Mouse (Mus musculus) limb, embryonic 11.5 days (tissue): ENCODE measurements at regions not wholly inside any gene's neighbourhood (a gene's known extent, or its start where the extent isn't known, plus 50 kb on each side); places are given as distances from the start of the nearest gene placed in this dataset.

Source experiments
- ATAC-seq: fragments of 200-750 bp; cut with Nextera tagmentation; 2 replicates; pipeline ENCODE4 v1.8.0; 2017; ENCODE audit warnings: low read depth; ENCODE audit not compliant: insufficient number of reproducible peaks, low FRiP score, low TSS enrichment
- DNase-seq: peaks from one replicate; pipeline ENCODE4 v3.0.0-alpha.2; 2015; ENCODE audit warnings: low spot score
- H3K27ac ChIP-seq: fragments of 300-500 bp; sonication (generic); replicated peaks from 2 replicates; pipeline ENCODE4 v1.5.1; 2014; ENCODE audit warnings: low read depth, mild to moderate bottlenecking, low read length
- H3K27me3 ChIP-seq: fragments of 300-500 bp; sonication (generic); 2 replicates; pipeline ENCODE4 v1.6.1; 2014; ENCODE audit warnings: mild to moderate bottlenecking, low read length, mixed read lengths; ENCODE audit not compliant: control insufficient read depth, insufficient read depth
- H3K36me3 ChIP-seq: fragments of 300-500 bp; sonication (generic); 2 replicates; pipeline ENCODE4 v1.6.1; 2014; ENCODE audit warnings: mild to moderate bottlenecking, low read length, moderate library complexity, mixed read lengths; ENCODE audit not compliant: control insufficient read depth, insufficient read depth
- H3K4me1 ChIP-seq: fragments of 300-500 bp; sonication (generic); 2 replicates; pipeline ENCODE4 v1.6.1; 2014; ENCODE audit warnings: low read length, mixed read lengths; ENCODE audit not compliant: control insufficient read depth, insufficient read depth
- H3K4me2 ChIP-seq: fragments of 300-500 bp; sonication (generic); 2 replicates; pipeline ENCODE4 v1.6.1; 2014; ENCODE audit warnings: low read depth, mild to moderate bottlenecking, moderate library complexity; ENCODE audit not compliant: severe bottlenecking
- H3K4me3 ChIP-seq: fragments of 300-500 bp; sonication (generic); 2 replicates; pipeline ENCODE4 v1.5.1; 2014; ENCODE audit warnings: low read depth, low read length
- H3K9ac ChIP-seq: fragments of 300-500 bp; sonication (generic); 2 replicates; pipeline ENCODE4 v1.6.1; 2014; ENCODE audit warnings: mild to moderate bottlenecking, low read length
- H3K9me3 ChIP-seq: fragments of 300-500 bp; sonication (generic); 2 replicates; pipeline ENCODE4 v1.6.1; 2016; ENCODE audit warnings: low read length; ENCODE audit not compliant: control insufficient read depth
- WGBS: fragments of 180-500 bp; shearing (Covaris S2); extraction: QIAGEN DNeasy Blood & Tissue Kit; methylation state at CpG from one replicate; pipeline ENCODE4 v1.1.7; 2014; 5-methylcytosine and 5-hydroxymethylcytosine counted together

DNA sequence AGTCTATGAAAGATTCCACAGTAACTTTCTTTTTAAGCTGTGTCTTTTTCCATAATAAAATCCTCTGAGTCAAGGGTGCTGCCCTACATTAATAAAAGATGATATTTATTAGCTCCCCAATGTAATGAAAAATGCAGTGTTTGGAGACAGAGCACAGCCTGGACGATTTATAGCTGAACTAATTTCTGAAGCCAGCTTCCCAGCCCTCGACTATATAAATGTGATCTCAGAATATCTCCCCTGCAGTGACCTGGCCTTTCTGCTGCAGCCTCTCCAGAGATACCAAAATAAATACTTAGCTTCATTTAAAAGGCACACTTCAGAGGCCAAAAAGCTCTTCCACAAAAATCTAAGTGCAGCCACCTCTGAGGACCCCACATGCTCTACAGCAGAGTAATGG lies 534.7 kb downstream of the Zfp619 start:
- ATAC-seq: no peak
- 62% methylated on average over 2 of the region's 2 CpGs for WGBS

DNA sequence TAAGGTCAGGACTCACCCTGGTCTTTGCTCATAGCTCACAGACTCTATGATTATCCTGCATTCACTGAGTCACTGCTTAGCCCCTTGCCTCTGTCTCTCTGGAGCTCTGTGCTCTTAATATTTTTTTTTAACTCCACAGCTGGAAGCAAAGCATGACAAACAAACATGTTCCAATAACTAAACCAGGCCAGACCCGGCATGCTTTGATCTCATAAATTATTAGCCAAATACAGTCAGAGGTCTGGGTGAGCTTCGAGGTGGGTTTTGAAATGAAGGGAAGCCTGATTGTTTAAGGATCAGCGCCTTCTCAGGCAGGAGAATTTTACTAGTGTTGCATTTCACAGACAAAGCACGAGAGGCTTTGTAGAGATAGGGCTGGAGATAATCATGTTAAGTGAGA lies 541.3 kb downstream of the Zfp619 start:
- no peak for DNase-seq
- no peak overlapping the region for H3K9ac ChIP-seq
- ATAC-seq: no peak
- no peaks in the 10 kb centered on the region for H3K9me3 ChIP-seq
- no peak overlapping the region for H3K4me3 ChIP-seq
- H3K27ac ChIP-seq: no peak overlapping the region
- H3K4me2 ChIP-seq: no peak overlapping the region
- H3K4me1 ChIP-seq: no peaks in the 10 kb centered on the region
- 65% methylated on average over 4 of the region's 4 CpGs for WGBS
- no peaks in the 10 kb centered on the region for H3K27me3 ChIP-seq
- H3K36me3 ChIP-seq: no peaks in the 10 kb centered on the region

More for the DNA sequence above, 534.7 kb downstream of the Zfp619 start:
- no peak overlapping the region for H3K4me3 ChIP-seq
- no peak overlapping the region for H3K9ac ChIP-seq
- no peak for DNase-seq
- no peaks in the 10 kb centered on the region for H3K36me3 ChIP-seq
- no peak overlapping the region for H3K27ac ChIP-seq
- H3K9me3 ChIP-seq: no peaks in the 10 kb centered on the region
- H3K27me3 ChIP-seq: no peaks in the 10 kb centered on the region
- no peaks in the 10 kb centered on the region for H3K4me1 ChIP-seq
- H3K4me2 ChIP-seq: no peak overlapping the region

- no peaks in the 10 kb centered on the region for H3K27me3 ChIP-seq
- H3K9ac ChIP-seq: no peak overlapping the region
- DNase-seq: no peak
- no peak overlapping the region for H3K4me2 ChIP-seq
- WGBS: 56% methylated on average over 2 of the region's 2 CpGs
- no peak overlapping the region for H3K4me3 ChIP-seq
- no peaks in the 10 kb centered on the region for H3K9me3 ChIP-seq
- no peak for ATAC-seq
- no peaks in the 10 kb centered on the region for H3K36me3 ChIP-seq
- no peak overlapping the region for H3K27ac ChIP-seq
- H3K4me1 ChIP-seq: no peaks in the 10 kb centered on the region
Measured at GRCm38 (mm10) chr7:40064631-40065030, 547.1 kb downstream of the Zfp619 start.

- no peaks in the 10 kb centered on the region for H3K4me1 ChIP-seq
- no peaks in the 10 kb centered on the region for H3K9me3 ChIP-seq
- no peak overlapping the region for H3K4me2 ChIP-seq
- H3K27me3 ChIP-seq: no peaks in the 10 kb centered on the region
- ATAC-seq: no peak
- WGBS: 69% methylated on average over 6 of the region's 6 CpGs
- H3K36me3 ChIP-seq: no peaks in the 10 kb centered on the region
- no peak overlapping the region for H3K27ac ChIP-seq
- no peak for DNase-seq
- no peak overlapping the region for H3K4me3 ChIP-seq
- H3K9ac ChIP-seq: no peak overlapping the region
Measured at GRCm38 (mm10) chr7:40065526-40065925, 548.0 kb downstream of the Zfp619 start.

DNA sequence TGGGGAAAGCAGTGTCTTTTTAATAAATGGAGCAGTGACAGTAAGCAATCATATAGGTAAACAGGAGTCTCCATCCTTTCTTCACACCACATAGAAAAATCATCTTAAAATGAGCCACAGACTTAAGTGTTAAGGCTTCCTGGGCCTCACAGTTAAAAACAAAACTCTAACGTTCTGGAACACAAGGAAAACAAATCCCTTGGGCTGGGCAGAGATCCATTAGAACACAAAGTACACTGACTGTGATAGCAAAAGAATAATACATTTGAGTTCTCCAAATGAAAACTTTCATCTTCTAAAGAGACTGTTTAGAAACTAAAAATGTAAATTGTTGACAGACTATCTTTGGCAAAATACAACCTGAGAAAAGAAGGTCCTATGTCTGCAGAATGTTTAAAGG lies 549.8 kb downstream of the Zfp619 start:
- no peak overlapping the region for H3K4me3 ChIP-seq
- ATAC-seq (no peak), DNase-seq (no peak)
- H3K36me3 ChIP-seq: no peaks in the 10 kb centered on the region
- no peak overlapping the region for H3K4me2 ChIP-seq
- H3K27me3 ChIP-seq: no peaks in the 10 kb centered on the region
- 67% methylated on average over 1 of the region's 1 CpGs for WGBS
- H3K9me3 ChIP-seq: no peaks in the 10 kb centered on the region
- H3K9ac ChIP-seq: no peak overlapping the region
- H3K4me1 ChIP-seq: no peaks in the 10 kb centered on the region
- H3K27ac ChIP-seq: no peak overlapping the region

DNA sequence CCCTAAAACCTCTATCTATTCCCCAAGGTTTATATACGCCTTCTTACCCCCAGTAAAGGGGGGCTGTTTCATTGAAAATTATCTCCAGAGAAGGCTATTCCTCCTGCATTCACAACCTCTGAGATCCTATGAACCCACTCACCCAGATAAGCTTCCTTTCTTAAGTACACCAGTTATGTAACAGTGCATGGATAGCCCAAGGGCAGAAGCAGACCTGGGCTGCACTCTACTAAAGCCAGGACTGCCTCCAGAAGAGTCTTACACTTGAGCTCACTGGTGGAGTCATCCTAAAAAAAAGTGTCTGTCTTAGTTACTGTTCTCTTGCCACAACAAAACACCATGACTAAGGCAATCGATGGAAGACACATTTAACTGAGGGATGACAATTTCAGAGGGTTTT lies 553.7 kb downstream of the Zfp619 start:
- Histone ChIP-seq H3K4me1 (no peaks in the 10 kb centered on the region), H3K9me3 (no peaks in the 10 kb centered on the region), H3K4me3 (no peak overlapping the region), H3K4me2 (no peak overlapping the region), H3K27ac (no peak overlapping the region), H3K27me3 (no peaks in the 10 kb centered on the region), H3K36me3 (no peaks in the 10 kb centered on the region), H3K9ac (no peak overlapping the region)
- WGBS: 87% methylated on average over 2 of the region's 2 CpGs
- no peak for ATAC-seq
- DNase-seq: no peak

- Histone ChIP-seq H3K9me3 (no peaks in the 10 kb centered on the region), H3K36me3 (no peaks in the 10 kb centered on the region), H3K4me3 (no peak overlapping the region), H3K27me3 (no peaks in the 10 kb centered on the region), H3K4me1 (no peaks in the 10 kb centered on the region), H3K4me2 (no peak overlapping the region), H3K27ac (no peak overlapping the region), H3K9ac (no peak overlapping the region)
- DNase-seq (no peak), ATAC-seq (no peak)
- 81% methylated on average over 1 of the region's 1 CpGs for WGBS
Measured at GRCm38 (mm10) chr7:40072478-40072877, 554.9 kb downstream of the Zfp619 start.

- peak; percentile 30 for DNase-seq
- Histone ChIP-seq H3K36me3 (no peaks in the 10 kb centered on the region), H3K27ac (no peak overlapping the region), H3K4me2 (no peak overlapping the region), H3K9me3 (no peaks in the 10 kb centered on the region), H3K9ac (no peak overlapping the region), H3K4me1 (no peaks in the 10 kb centered on the region), H3K27me3 (no peaks in the 10 kb centered on the region), H3K4me3 (no peak overlapping the region)
- ATAC-seq: no peak
- 49% methylated on average over 2 of the region's 2 CpGs for WGBS
Measured at GRCm38 (mm10) chr7:40086236-40086635, 568.7 kb downstream of the Zfp619 start.

DNA sequence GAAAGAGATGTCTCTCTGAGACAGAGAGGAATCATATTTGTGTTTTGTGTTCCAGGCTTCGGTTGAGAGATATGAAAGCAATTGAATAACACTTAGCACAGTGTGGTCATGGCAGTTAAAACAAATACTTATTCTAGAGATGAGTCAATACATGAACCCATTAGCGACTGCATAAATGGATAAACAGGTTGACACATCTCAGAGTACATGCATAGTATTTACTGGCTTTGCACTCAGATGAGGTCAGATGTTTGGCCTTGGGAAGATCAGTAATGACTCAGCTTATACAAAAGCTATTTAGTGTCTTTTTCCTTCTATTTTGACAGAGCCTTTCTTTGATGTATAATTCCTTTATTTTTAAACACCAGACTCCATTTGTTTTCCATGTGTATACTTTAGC lies 579.5 kb downstream of the Zfp619 start:
- WGBS: 89% methylated on average over 2 of the region's 2 CpGs
- no peaks in the 10 kb centered on the region for H3K27me3 ChIP-seq
- H3K4me3 ChIP-seq: no peak overlapping the region

More for the DNA sequence above, 579.5 kb downstream of the Zfp619 start:
- no peak overlapping the region for H3K9ac ChIP-seq
- DNase-seq (no peak), ATAC-seq (no peak)
- no peaks in the 10 kb centered on the region for H3K4me1 ChIP-seq
- no peak overlapping the region for H3K4me2 ChIP-seq
- H3K27ac ChIP-seq: no peak overlapping the region
- H3K9me3 ChIP-seq: no peaks in the 10 kb centered on the region
- H3K36me3 ChIP-seq: no peaks in the 10 kb centered on the region
